Comparison of ENCODE assay signal across 9 mouse cellular contexts in genomic region chr15:101046527-101047193, GRCm38 (mm10). TPM values are rescaled to one million over a fixed set of nuclear protein-coding genes. Genes with fewer than 3 reads are reported as not detected.
A peak's percentile ranks its signal among the peaks of the same experiment; 100 is the strongest.
DNase-seq lines count a peak whose midpoint lies in the region; ATAC-seq and TF ChIP-seq lines count a peak whose summit lies in the region.
"Had no signal": no experiment of that assay in that cellular context is flagged by ENCODE, and none has a peak within 500 bp of the region (broad histone marks: within the 10 kb centered on the region; RNA-seq: fewer than 3 reads in every experiment).

No protein-coding gene starts in this region.

- peaks cover 94% of the 10 kb centered on the region for H3K27me3 ChIP-seq in megakaryocyte, embryonic 14.5 days (replicated peaks)
- peaks cover 57% of the 10 kb centered on the region for H3K27me3 ChIP-seq in midbrain, embryonic 15.5 days (replicated peaks)

- peak overlapping the region; percentile 96 for H3K4me2 ChIP-seq in midbrain, embryonic 15.5 days

- intact Hi-C loops in heart, postnatal 14 days (cut with DNase I) = loop anchor here (5.0 kb wide), 2 partner anchors 61 to 151 kb away; no protein-coding TSS in a partner anchor
- intact Hi-C loops in left cerebral cortex, postnatal 36 days (cut with DNase I) = no loop called here

- no peak for TF ChIP-seq CTCF in embryonic fibroblast, embryonic 13.5 days (IDR thresholded peaks at IDR 0.05; ENCODE audit: borderline replicate concordance, insufficient read depth, low read length)

- no peaks in the 10 kb centered on the region for H3K36me3 ChIP-seq in megakaryocyte, embryonic 14.5 days (replicated peaks; ENCODE audit: low read length)
- no peaks in the 10 kb centered on the region for H3K36me3 ChIP-seq in midbrain, embryonic 15.5 days (replicated peaks)

- DNase-seq in heart, postnatal 14 days = peak; percentile 60 to 64
- DNase-seq in left cerebral cortex, postnatal 36 days (ENCODE audit: low spot score in 2 of 2) = peak; percentile 50 to 68
- peak; percentile 48 for DNase-seq in testis, postnatal 14 days (ENCODE audit: low spot score)

- H3K27ac ChIP-seq in embryonic fibroblast, embryonic 13.5 days (ENCODE audit: insufficient read depth, low read length) = no peak overlapping the region
- H3K27ac ChIP-seq in midbrain, embryonic 15.5 days = no peak overlapping the region

- ATAC-seq in megakaryocyte, adult 5-6 weeks (ENCODE audit: poor library complexity, severe bottlenecking) = no peak
- 0 out of 2 replicates have a peak, but pooled peaks have one; percentile 15 for ATAC-seq in midbrain, embryonic 15.5 days (replicated peaks)
- ATAC-seq in monocyte, adult 5-6 weeks (replicated peaks; ENCODE audit: insufficient number of reproducible peaks, low FRiP score, low TSS enrichment, poor library complexity, severe bottlenecking) = no peak

- peak overlapping the region; percentile 48 for H3K9ac ChIP-seq in midbrain, embryonic 15.5 days

- peak overlapping the region; percentile 73 for H3K4me3 ChIP-seq in megakaryocyte, embryonic 14.5 days (replicated peaks)
- peak overlapping the region; percentile 33 for H3K4me3 ChIP-seq in embryonic fibroblast, embryonic 13.5 days (ENCODE audit: insufficient read depth, low read length)
- H3K4me3 ChIP-seq in midbrain, embryonic 15.5 days = peak overlapping the region; percentile 45

- WGBS in midbrain, embryonic 15.5 days = under 1% methylated on average over 69 of the region's 77 CpGs

- H3K4me1 ChIP-seq in megakaryocyte, embryonic 14.5 days = peaks cover 20% of the 10 kb centered on the region
- no peaks in the 10 kb centered on the region for H3K4me1 ChIP-seq in embryonic fibroblast, embryonic 13.5 days (ENCODE audit: control insufficient read depth, insufficient read depth, low read length)
- H3K4me1 ChIP-seq in midbrain, embryonic 15.5 days = peaks cover 18% of the 10 kb centered on the region

- TF ChIP-seq POLR2A in embryonic fibroblast, embryonic 13.5 days (IDR thresholded peaks at IDR 0.05; ENCODE audit: low read depth, low read length) = no peak

- H3K9me3 ChIP-seq in megakaryocyte, embryonic 14.5 days = no peaks in the 10 kb centered on the region
- no peaks in the 10 kb centered on the region for H3K9me3 ChIP-seq in midbrain, embryonic 15.5 days

RNA-seq across cellular contexts. Expression of gene Gm47841, which starts 0.5 kb away (rescaled TPM):
- polyA plus RNA-seq in megakaryocyte, embryonic 14.5 days (2012; ENCODE audit: insufficient read depth, low replicate concordance) = not detected in 2 replicates
- total RNA-seq in megakaryocyte, adult 5-6 weeks (2015) = not detected in 2 replicates
- not detected in 2 replicates for total RNA-seq in megakaryocyte, adult 5-6 weeks (2017)
- not detected in 2 replicates for polyA plus RNA-seq in embryonic fibroblast, embryonic 13.5 days (2011; ENCODE audit: insufficient read length, low read depth, missing spikeins)
- total RNA-seq in heart, postnatal 14 days (2021) = not detected
- total RNA-seq in left cerebral cortex, postnatal 36 days (2021) = not detected
- not detected in 2 replicates for polyA plus RNA-seq in midbrain, embryonic 15.5 days (2015; fragmentation: Nextera tagmentation; extraction: Ambion mirVana)
- total RNA-seq in monocyte, adult 5-6 weeks (2017) = not detected in 3 replicates
- total RNA-seq: layer of hippocampus, postnatal 36 days had no signal

RNA-seq across cellular contexts. Expression of gene Fignl2, which starts 31.7 kb away (rescaled TPM):
- polyA plus RNA-seq in megakaryocyte, embryonic 14.5 days (2012; ENCODE audit: insufficient read depth, low replicate concordance) = 0.61 and 0.94 TPM in 2 replicates
- 0.04 TPM in 1 of 2 replicates, not detected in the other for total RNA-seq in megakaryocyte, adult 5-6 weeks (2015)
- 0.07 and 0.16 TPM in 2 replicates for total RNA-seq in megakaryocyte, adult 5-6 weeks (2017)
- polyA plus RNA-seq in embryonic fibroblast, embryonic 13.5 days (2011; ENCODE audit: insufficient read length, low read depth, missing spikeins) = 1.3 and 1.4 TPM in 2 replicates
- total RNA-seq in heart, postnatal 14 days (2021) = 1 to 10 TPM; 2.3 to 2.8 TPM
- total RNA-seq in left cerebral cortex, postnatal 36 days (2021) = 1 to 10 TPM; 1.5 TPM
- polyA plus RNA-seq in midbrain, embryonic 15.5 days (2015; fragmentation: Nextera tagmentation; extraction: Ambion mirVana) = 0.09 TPM in 1 of 2 replicates, not detected in the other
- total RNA-seq in monocyte, adult 5-6 weeks (2017) = 0.57 TPM in 1 of 3 replicates, not detected in the others
